8 mouse cellular contexts compared by ENCODE assay signal in genomic region chr17:32924658-32925312, GRCm38 (mm10). TPM values are rescaled to one million over a fixed set of nuclear protein-coding genes. Genes with fewer than 3 reads are reported as not detected.
DNase-seq lines count a peak whose midpoint lies in the region; ATAC-seq and TF ChIP-seq lines count a peak whose summit lies in the region.

No protein-coding gene starts in this region.

- peak overlapping the region; percentile 76 for H3K4me2 ChIP-seq in heart, embryonic 12.5 days
- H3K4me2 ChIP-seq in kidney, embryonic 15.5 days, result peak overlapping the region; percentile 83

- H3K36me3 ChIP-seq in heart, embryonic 12.5 days, result no peaks in the 10 kb centered on the region
- no peaks in the 10 kb centered on the region for H3K36me3 ChIP-seq in kidney, embryonic 15.5 days
- peaks cover 14% of the 10 kb centered on the region for H3K36me3 ChIP-seq in liver, adult 2 months (ENCODE audit: control insufficient read depth, insufficient read depth, low read length)

- peak overlapping the region; percentile 59 for H3K9ac ChIP-seq in heart, embryonic 12.5 days
- peak overlapping the region; percentile 54 for H3K9ac ChIP-seq in kidney, embryonic 15.5 days
- H3K9ac ChIP-seq in liver, adult 2 months (ENCODE audit: low read depth, low read length), result peak overlapping the region; percentile 93

- peaks cover 31% of the 10 kb centered on the region for H3K27me3 ChIP-seq in heart, embryonic 12.5 days (replicated peaks)
- H3K27me3 ChIP-seq in kidney, embryonic 15.5 days, result 0 out of 2 replicates have a peak, but pooled peaks cover 2% of the 10 kb centered on the region
- no peaks in the 10 kb centered on the region for H3K27me3 ChIP-seq in liver, adult 2 months (ENCODE audit: control insufficient read depth, insufficient read depth, low read length)

- no peak overlapping the region for H3K27ac ChIP-seq in heart, embryonic 12.5 days (ENCODE audit: poor library complexity, severe bottlenecking)
- H3K27ac ChIP-seq in kidney, embryonic 15.5 days, result 0 out of 2 replicates have a peak overlapping the region, but pooled peaks have one; percentile 37
- peak overlapping the region; percentile 99 for H3K27ac ChIP-seq in liver, adult 2 months (replicated peaks; ENCODE audit: insufficient read depth, low read depth, low read length)

- peaks cover 6% of the 10 kb centered on the region; the same call in 1 of the 2 replicates for H3K9me3 ChIP-seq in heart, embryonic 12.5 days (replicated peaks)
- no peaks in the 10 kb centered on the region; the same call in 1 of the 2 replicates for H3K9me3 ChIP-seq in kidney, embryonic 15.5 days (replicated peaks)

- peak; percentile 7; the same call in 1 of the 2 replicates for TF ChIP-seq CTCF in liver, adult 2 months (IDR thresholded peaks at IDR 0.05; ENCODE audit: low read depth, low read length)

- peak; percentile 45 to 74 for DNase-seq in urinary bladder, adult 18-20 months (ENCODE audit: low spot score in 2 of 2)
- DNase-seq in urinary bladder, postnatal 10 days (ENCODE audit: low spot score), result no peak
- DNase-seq in liver, adult 2 months (ENCODE audit: extremely low read depth, low read depth, low spot score), result peak; percentile 88
- DNase-seq in monocyte, adult 2 months (ENCODE audit: low read depth in 1 of 2, low spot score in 2 of 2), result peak; percentile 16 to 41
- DNase-seq in spleen, postnatal 10 days (ENCODE audit: low spot score in 2 of 2), result peak; percentile 12 to 71

- 13% methylated on average over 32 of the region's 32 CpGs for WGBS in heart, embryonic 12.5 days
- WGBS in kidney, embryonic 15.5 days, result 19% methylated on average over 32 of the region's 32 CpGs
- 5% methylated on average over 32 of the region's 32 CpGs for WGBS in liver, adult 2 months

- H3K4me3 ChIP-seq in heart, embryonic 12.5 days, result peak overlapping the region; percentile 53
- H3K4me3 ChIP-seq in kidney, embryonic 15.5 days (replicated peaks), result peak overlapping the region; percentile 55
- peak overlapping the region; percentile 79 for H3K4me3 ChIP-seq in liver, adult 2 months (ENCODE audit: insufficient read depth, low read depth, low read length)

- 0 out of 2 replicates have a peak, but pooled peaks have one; percentile 14 for ATAC-seq in erythroid progenitor cell, adult 5-6 weeks (replicated peaks; ENCODE audit: low FRiP score, poor library complexity, severe bottlenecking)
- ATAC-seq in heart, embryonic 12.5 days (ENCODE audit: insufficient number of reproducible peaks, low FRiP score), result peak; percentile 90
- ATAC-seq in kidney, embryonic 15.5 days (replicated peaks; ENCODE audit: low FRiP score), result peak; percentile 95

- peak; percentile 70; the same call in 1 of the 2 replicates for TF ChIP-seq POLR2A in liver, adult 2 months (IDR thresholded peaks at IDR 0.05; ENCODE audit: extremely low read depth, insufficient read depth, low read length)

- no peaks in the 10 kb centered on the region for H3K4me1 ChIP-seq in heart, embryonic 12.5 days (replicated peaks)
- H3K4me1 ChIP-seq in kidney, embryonic 15.5 days, result peaks cover 8% of the 10 kb centered on the region
- H3K4me1 ChIP-seq in liver, adult 2 months (ENCODE audit: control insufficient read depth, insufficient read depth, low read length), result peaks cover 9% of the 10 kb centered on the region

- H3K79me2 ChIP-seq in liver, adult 2 months (ENCODE audit: control insufficient read depth, insufficient read depth, low read length), result no peaks in the 10 kb centered on the region

RNA-seq across cellular contexts. Expression of gene Cyp4f14, which starts 7.6 kb away (rescaled TPM):
- total RNA-seq in erythroid progenitor cell, adult 5-6 weeks (2015; ENCODE audit: low replicate concordance), result not detected in 2 replicates
- not detected in 2 replicates for total RNA-seq in erythroid progenitor cell, adult 5-6 weeks (2017; ENCODE audit: low replicate concordance)
- polyA plus RNA-seq in heart, embryonic 12.5 days (2016; fragmentation: Nextera tagmentation; extraction: Ambion mirVana), result not detected in 2 replicates
- not detected in 2 replicates for polyA plus RNA-seq in kidney, embryonic 15.5 days (2015; fragmentation: Nextera tagmentation; extraction: Ambion mirVana)
- 332 and 362 TPM in 2 replicates for total RNA-seq in liver, adult 2 months (2014; rRNA removed)
- polyA plus RNA-seq in liver, adult 2 months (2012; rRNA removed), result 529 and 597 TPM in 2 replicates

RNA-seq across cellular contexts. Expression of gene Cyp4f13, which starts 22.4 kb away (rescaled TPM):
- total RNA-seq in erythroid progenitor cell, adult 5-6 weeks (2015; ENCODE audit: low replicate concordance), result 3.6 and 14.7 TPM in 2 replicates
- total RNA-seq in erythroid progenitor cell, adult 5-6 weeks (2017; ENCODE audit: low replicate concordance), result 2.6 and 4.1 TPM in 2 replicates
- polyA plus RNA-seq in heart, embryonic 12.5 days (2016; fragmentation: Nextera tagmentation; extraction: Ambion mirVana), result 9.7 and 10.9 TPM in 2 replicates
- polyA plus RNA-seq in kidney, embryonic 15.5 days (2015; fragmentation: Nextera tagmentation; extraction: Ambion mirVana), result 10.8 and 13.3 TPM in 2 replicates
- total RNA-seq in liver, adult 2 months (2014; rRNA removed), result 62.2 and 69.0 TPM in 2 replicates
- 83.7 and 109 TPM in 2 replicates for polyA plus RNA-seq in liver, adult 2 months (2012; rRNA removed)

RNA-seq across cellular contexts. Expression of gene Zfp870, which starts 33.3 kb away (rescaled TPM):
- total RNA-seq in erythroid progenitor cell, adult 5-6 weeks (2015; ENCODE audit: low replicate concordance), result 0.84 and 1.1 TPM in 2 replicates
- 0.64 and 0.83 TPM in 2 replicates for total RNA-seq in erythroid progenitor cell, adult 5-6 weeks (2017; ENCODE audit: low replicate concordance)
- polyA plus RNA-seq in heart, embryonic 12.5 days (2016; fragmentation: Nextera tagmentation; extraction: Ambion mirVana), result 5.3 and 6.2 TPM in 2 replicates
- 7.7 and 8.0 TPM in 2 replicates for polyA plus RNA-seq in kidney, embryonic 15.5 days (2015; fragmentation: Nextera tagmentation; extraction: Ambion mirVana)
- 2.4 and 2.7 TPM in 2 replicates for total RNA-seq in liver, adult 2 months (2014; rRNA removed)
- polyA plus RNA-seq in liver, adult 2 months (2012; rRNA removed), result 0.70 and 1.1 TPM in 2 replicates

RNA-seq across cellular contexts. Expression of gene Zfp472, which starts 40.8 kb away (rescaled TPM):
- total RNA-seq in erythroid progenitor cell, adult 5-6 weeks (2015; ENCODE audit: low replicate concordance), result 5.9 and 13.3 TPM in 2 replicates
- total RNA-seq in erythroid progenitor cell, adult 5-6 weeks (2017; ENCODE audit: low replicate concordance), result 6.5 and 12.2 TPM in 2 replicates
- polyA plus RNA-seq in heart, embryonic 12.5 days (2016; fragmentation: Nextera tagmentation; extraction: Ambion mirVana), result 5.7 and 6.2 TPM in 2 replicates
- 9.9 and 12.1 TPM in 2 replicates for polyA plus RNA-seq in kidney, embryonic 15.5 days (2015; fragmentation: Nextera tagmentation; extraction: Ambion mirVana)
- 2.1 and 3.2 TPM in 2 replicates for total RNA-seq in liver, adult 2 months (2014; rRNA removed)
- 0.24 and 0.28 TPM in 2 replicates for polyA plus RNA-seq in liver, adult 2 months (2012; rRNA removed)

Comparison
In these comparisons a context has a peak if more than half of its experiments do, and no peak if none do; other contexts are left out.
1. ATAC-seq: peak in every context shown above with its lines; median percentile 95 in kidney, embryonic 15.5 days; 90 in heart, embryonic 12.5 days; 14 in erythroid progenitor cell, adult 5-6 weeks.
2. RNA of gene Cyp4f14, which starts 7.6 kb away (polyA plus RNA-seq): 529 to 597 TPM in liver, adult 2 months; not detected in kidney, embryonic 15.5 days and not detected in heart, embryonic 12.5 days; every median in the first group is over 100 times any median in the second.
3. Peak in every context shown above with its lines, with median percentiles within 50 percentile points of each other: H3K4me3 ChIP-seq and H3K9ac ChIP-seq.